Mouse (Mus musculus) embryonic fibroblast, embryonic 13.5 days (primary cell): ENCODE data around the gene Arl6ip5.

Experiments used
- CTCF ChIP-seq: IDR thresholded peaks from 2 replicates; pipeline ENCODE4 v1.5.1; 2011; ENCODE audit warnings: mild to moderate bottlenecking, control low read depth, low read length, moderate library complexity, borderline replicate concordance; ENCODE audit not compliant: insufficient read depth
- POLR2A ChIP-seq: IDR thresholded peaks from 2 replicates; pipeline ENCODE4 v1.6.1; 2011; ENCODE audit warnings: low read depth, mild to moderate bottlenecking, control low read depth, low read length, moderate library complexity

GRCm38 (mm10) chr6:97227067-97227847, 16.8 kb downstream of the Arl6ip5 start:
- TF ChIP-seq POLR2A (no peak), CTCF (no peak)
